In the genomic region with DNA sequence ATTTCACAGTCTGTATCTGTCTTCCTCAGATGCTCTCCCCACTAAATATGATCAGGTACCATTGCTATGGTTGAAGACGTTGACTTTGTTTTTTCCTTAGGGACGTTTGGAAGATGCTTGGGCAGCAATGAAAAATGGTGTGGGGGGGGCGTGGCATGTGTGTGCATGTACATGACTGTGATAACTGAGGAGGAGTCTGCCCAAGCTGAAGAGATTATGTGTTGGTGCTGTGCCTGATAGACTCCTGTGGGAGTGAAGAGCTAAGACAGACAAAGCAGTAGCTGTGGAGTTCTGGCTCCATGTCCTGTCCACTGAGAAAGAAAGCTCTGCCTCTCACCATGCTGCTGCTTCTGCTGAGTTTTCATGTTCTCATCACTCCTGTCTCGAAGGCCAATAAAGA, we compare ENCODE assay signal across 35 mouse cellular contexts. TPM values are rescaled to one million over a fixed set of nuclear protein-coding genes. Genes with fewer than 3 reads are reported as not detected.
"Had no signal": no experiment of that assay in that cellular context is flagged by ENCODE, and none has a peak within 500 bp of the region (broad histone marks: within the 10 kb centered on the region; RNA-seq: fewer than 3 reads in every experiment).

A gene (plus strand): TSS at position 236 of the 400 bp plus-strand sequence.

- H3K27ac ChIP-seq: heart, adult 2 months; heart, embryonic 13.5 days; heart, embryonic 15.5 days; hindbrain, embryonic 10.5 days; hindbrain, embryonic 12.5 days; hindbrain, embryonic 14.5 days; intestine, embryonic 15.5 days; layer of hippocampus, adult 2 months; left cerebral cortex, adult 2 months; limb, embryonic 10.5 days; limb, embryonic 12.5 days had no signal

- H3K4me3 ChIP-seq: heart, adult 2 months; heart, embryonic 13.5 days; heart, embryonic 15.5 days; hindbrain, embryonic 10.5 days; hindbrain, embryonic 12.5 days; intestine, embryonic 15.5 days; layer of hippocampus, adult 2 months; left cerebral cortex, adult 2 months; limb, embryonic 10.5 days; limb, embryonic 12.5 days had no signal

- H3K9ac ChIP-seq: forebrain, postnatal 0 days; heart, embryonic 13.5 days; heart, embryonic 15.5 days; hindbrain, embryonic 12.5 days; hindbrain, embryonic 14.5 days; intestine, embryonic 15.5 days; limb, embryonic 12.5 days had no signal

- H3K27me3 ChIP-seq: heart, embryonic 13.5 days; heart, embryonic 15.5 days; hindbrain, embryonic 12.5 days; limb, embryonic 12.5 days had no signal

- H3K9me3 ChIP-seq: heart, embryonic 13.5 days; heart, embryonic 15.5 days; hindbrain, embryonic 10.5 days; hindbrain, embryonic 12.5 days; intestine, embryonic 15.5 days; limb, embryonic 10.5 days; limb, embryonic 12.5 days had no signal

- H3K4me2 ChIP-seq: heart, embryonic 11.5 days; heart, embryonic 13.5 days; heart, embryonic 15.5 days; hindbrain, embryonic 12.5 days; hindbrain, embryonic 14.5 days; intestine, embryonic 15.5 days; limb, embryonic 12.5 days had no signal

- ATAC-seq: forebrain, postnatal 0 days; hindbrain, embryonic 16.5 days; inflammation-experienced regulatory T-cells, adult 6 months; intestine, embryonic 15.5 days; intestine, postnatal 0 days had no signal

- H3K36me3 ChIP-seq: heart, embryonic 13.5 days; heart, embryonic 15.5 days; hindbrain, embryonic 10.5 days; hindbrain, embryonic 12.5 days; intestine, embryonic 15.5 days; limb, embryonic 10.5 days; limb, embryonic 12.5 days had no signal

- DNase-seq: forebrain, postnatal 0 days; gastrocnemius, postnatal 14 days; heart, adult 2 months; heart, postnatal 14 days; heart, postnatal 4 days; kidney, adult 18-20 months; kidney, adult 8-10 months; kidney, postnatal 10 days; kidney, postnatal 25 days; kidney, postnatal 4 days had no signal

- H3K4me1 ChIP-seq: heart, embryonic 13.5 days; heart, embryonic 15.5 days; hindbrain, embryonic 10.5 days; hindbrain, embryonic 12.5 days; intestine, embryonic 15.5 days; limb, embryonic 12.5 days had no signal

RNA-seq across cellular contexts. Expression of the gene that starts here (rescaled TPM):
- total RNA-seq: forebrain, postnatal 0 days; gastrocnemius, adult 18-20 months; gastrocnemius, adult 8-10 months; gastrocnemius, postnatal 14 days; gastrocnemius, postnatal 4 days; granulocyte monocyte progenitor cell, adult 5-6 weeks; heart, adult 2 months; layer of hippocampus, adult 2 months; layer of hippocampus, postnatal 10 days; layer of hippocampus, postnatal 25 days; left cerebral cortex, adult 2 months; left cerebral cortex, postnatal 14 days; left cerebral cortex, postnatal 36 days; liver, adult 2 months had no signal
- polyA plus RNA-seq: forebrain, postnatal 0 days; hindbrain, embryonic 10.5 days; hindbrain, embryonic 12.5 days; hindbrain, embryonic 14.5 days; hindbrain, embryonic 16.5 days; inflammation-experienced regulatory T-cells, adult 6 months; intestine, embryonic 15.5 days; intestine, postnatal 0 days; kidney, embryonic 14.5 days; limb, embryonic 10.5 days; limb, embryonic 12.5 days; limb, embryonic 14.5 days; liver, adult 2 months had no signal
